Mouse (Mus musculus) brain, embryonic 14.5 days (tissue): ENCODE measurements around the gene Cysrt1.

Experiments used
- CTCF ChIP-seq: fragments of 200-500 bp; IDR thresholded peaks from 2 replicates; pipeline ENCODE4 v1.5.1; 2012; ENCODE audit warnings: inconsistent platforms, mild to moderate bottlenecking, moderate library complexity, borderline replicate concordance; ENCODE audit not compliant: insufficient read depth, insufficient read length; ENCODE audit errors: extremely low read depth
- POLR2A ChIP-seq: fragments of 200-500 bp; IDR thresholded peaks from 2 replicates; pipeline ENCODE4 v1.6.1; 2012; ENCODE audit warnings: mild to moderate bottlenecking, inconsistent platforms, borderline replicate concordance; ENCODE audit not compliant: poor library complexity, insufficient read depth, insufficient read length, severe bottlenecking; ENCODE audit errors: extremely low read depth

DNA sequence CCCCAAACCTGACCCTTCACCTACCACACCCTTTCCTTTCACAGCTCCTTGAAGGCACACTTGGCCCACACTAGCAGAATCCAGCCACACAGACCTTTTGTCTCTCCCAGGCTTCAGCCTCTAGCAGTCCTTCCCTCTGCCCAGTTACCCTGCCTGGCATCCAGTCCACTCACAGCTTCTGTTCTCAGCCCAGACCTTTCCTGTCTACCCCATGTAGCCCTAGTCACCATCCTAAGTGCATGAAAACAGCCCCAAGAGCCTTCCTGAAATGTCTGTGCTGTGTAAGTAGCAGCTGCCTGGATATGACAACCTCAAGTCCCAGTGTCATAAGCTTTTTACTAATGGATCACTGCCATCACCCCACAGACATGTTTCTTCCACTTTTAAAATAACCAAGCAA, 44.3 kb downstream of the Cysrt1 start:
- no peak for TF ChIP-seq POLR2A
- no peak for TF ChIP-seq CTCF
